Mouse (Mus musculus) liver, embryonic 12.5 days (tissue): Measurements from ENCODE around the gene Cdh22. TPM values are rescaled to one million over a fixed set of nuclear protein-coding genes. Genes with fewer than 3 reads are reported as not detected.
A peak's percentile ranks its signal among the peaks of the same experiment; 100 is the strongest.

Experiments
- ATAC-seq: fragments of 200-750 bp; cut with Nextera tagmentation; 2 replicates; pipeline ENCODE4 v1.8.0; 2017; ENCODE audit warnings: moderate number of reproducible peaks, mild to moderate bottlenecking, moderate library complexity
- H3K27ac ChIP-seq: fragments of 300-500 bp; sonication (generic); 2 replicates; pipeline ENCODE4 v1.5.1; 2016; ENCODE audit warnings: mild to moderate bottlenecking
- H3K27me3 ChIP-seq: fragments of 300-500 bp; sonication (generic); replicated peaks from 2 replicates; pipeline ENCODE4 v1.6.1; 2016; ENCODE audit warnings: mild to moderate bottlenecking, moderate library complexity
- H3K36me3 ChIP-seq: fragments of 300-500 bp; sonication (generic); 2 replicates; pipeline ENCODE4 v1.6.1; 2016; ENCODE audit warnings: mild to moderate bottlenecking, moderate library complexity
- H3K4me1 ChIP-seq: fragments of 300-500 bp; sonication (generic); 2 replicates; pipeline ENCODE4 v1.6.1; 2016
- H3K4me2 ChIP-seq: fragments of 300-500 bp; sonication (generic); 2 replicates; pipeline ENCODE4 v1.6.1; 2016; ENCODE audit warnings: mild to moderate bottlenecking, moderate library complexity
- H3K4me3 ChIP-seq: fragments of 300-500 bp; sonication (generic); 2 replicates; pipeline ENCODE4 v1.5.1; 2016; ENCODE audit warnings: mild to moderate bottlenecking, moderate library complexity
- H3K9ac ChIP-seq: fragments of 300-500 bp; sonication (generic); 2 replicates; pipeline ENCODE4 v1.6.1; 2016; ENCODE audit warnings: mild to moderate bottlenecking, moderate library complexity
- H3K9me3 ChIP-seq: fragments of 300-500 bp; sonication (generic); replicated peaks from 2 replicates; pipeline ENCODE4 v1.6.1; 2016; ENCODE audit warnings: mild to moderate bottlenecking, moderate library complexity
- WGBS: fragments of 180-500 bp; shearing (Covaris S2); methylation state at CpG from one replicate; pipeline ENCODE4 v1.1.7; 2016; ENCODE audit not compliant: insufficient replicate concordance; 5-methylcytosine and 5-hydroxymethylcytosine counted together
- polyA plus RNA-seq: library from polyadenylated mRNA; unstranded; fragments of >200 nt; fragmentation: Nextera tagmentation; extraction: Ambion mirVana; gene quantifications from 2 replicates; pipeline ENCODE4 v1.2.1, GENCODE M21; 2016

The Cdh22 gene
- polyA plus RNA-seq, 1 experiment from 2014 or later = 0.07 TPM

- no peaks in the 10 kb centered on the region for H3K4me1 ChIP-seq
- no peak overlapping the region for H3K4me3 ChIP-seq
- no peaks in the 10 kb centered on the region for H3K36me3 ChIP-seq
- H3K27ac ChIP-seq = no peak overlapping the region
- WGBS = 15% methylated on average over 17 of the region's 18 CpGs
- H3K27me3 ChIP-seq = peaks cover 64% of the 10 kb centered on the region
- no peaks in the 10 kb centered on the region for H3K9me3 ChIP-seq
- no peak for ATAC-seq
- no peak overlapping the region for H3K4me2 ChIP-seq
- H3K9ac ChIP-seq = no peak overlapping the region
Measured at GRCm38 (mm10) chr2:165166664-165167435, 67.8 kb downstream of the Cdh22 start.

DNA sequence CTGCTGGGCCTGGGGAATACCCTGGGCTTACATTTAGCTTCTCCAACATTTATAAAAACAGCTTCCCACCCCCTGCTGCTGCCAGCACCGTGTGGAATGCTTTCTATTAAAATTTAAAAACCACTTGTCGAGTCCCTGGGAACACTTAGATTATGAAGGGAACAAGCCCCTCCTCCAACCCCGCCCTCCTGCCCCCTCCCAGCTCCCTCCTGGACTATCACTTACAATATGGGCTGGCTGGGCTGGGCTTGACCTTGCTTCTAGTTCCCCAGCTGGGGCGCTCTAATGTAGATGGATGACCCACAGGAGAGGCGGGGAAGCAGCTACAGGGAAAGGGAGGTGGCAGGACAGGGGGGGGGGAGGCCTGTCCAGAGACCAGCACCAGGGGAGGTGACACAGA, 72.4 kb downstream of the Cdh22 start:
- Histone ChIP-seq H3K27me3 (peaks cover 57% of the 10 kb centered on the region), H3K36me3 (no peaks in the 10 kb centered on the region), H3K9me3 (no peaks in the 10 kb centered on the region), H3K9ac (no peak overlapping the region), H3K4me2 (no peak overlapping the region), H3K4me3 (no peak overlapping the region), H3K4me1 (no peaks in the 10 kb centered on the region), H3K27ac (no peak overlapping the region)
- no peak for ATAC-seq
- 8% methylated on average over 5 of the region's 5 CpGs for WGBS

GRCm38 (mm10) chr2:165160466-165160865, 74.2 kb downstream of the Cdh22 start:
- Histone ChIP-seq H3K27me3 (peaks cover 42% of the 10 kb centered on the region), H3K9me3 (no peaks in the 10 kb centered on the region), H3K36me3 (no peaks in the 10 kb centered on the region), H3K4me3 (no peak overlapping the region), H3K4me1 (no peaks in the 10 kb centered on the region), H3K9ac (no peak overlapping the region), H3K4me2 (no peak overlapping the region), H3K27ac (no peak overlapping the region)
- no peak for ATAC-seq
- 20% methylated on average over 5 of the region's 5 CpGs for WGBS

- Histone ChIP-seq H3K4me3 (no peak overlapping the region), H3K4me2 (no peak overlapping the region), H3K36me3 (no peaks in the 10 kb centered on the region), H3K4me1 (no peaks in the 10 kb centered on the region), H3K27me3 (peaks cover 35% of the 10 kb centered on the region), H3K9ac (no peak overlapping the region), H3K27ac (no peak overlapping the region), H3K9me3 (no peaks in the 10 kb centered on the region)
- ATAC-seq = no peak
- WGBS = 16% methylated on average over 15 of the region's 15 CpGs
Measured at GRCm38 (mm10) chr2:165159055-165159688, 75.5 kb downstream of the Cdh22 start.

DNA sequence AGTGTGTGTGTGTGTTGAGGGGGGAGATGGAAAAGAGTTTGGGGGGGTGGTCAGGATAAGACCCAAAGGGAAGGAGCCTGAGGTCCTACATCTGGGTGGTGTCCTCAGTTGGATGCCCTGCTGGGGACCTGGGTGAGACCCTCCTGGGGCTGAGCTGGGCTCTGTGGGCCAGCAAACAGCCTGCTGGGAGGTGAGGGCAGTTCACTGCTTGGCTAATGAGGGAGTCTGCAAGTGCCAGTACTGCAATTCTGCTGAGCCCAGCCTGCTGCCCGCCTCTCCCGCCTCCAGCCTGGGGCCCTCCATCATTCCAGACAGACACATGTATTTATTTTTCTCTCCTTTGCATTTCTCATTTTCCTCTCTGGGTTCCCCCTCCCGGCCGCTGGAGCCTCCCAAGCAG, 76.3 kb downstream of the Cdh22 start:
- no peak for ATAC-seq
- 47% methylated on average over 4 of the region's 4 CpGs for WGBS
- H3K4me3 ChIP-seq = no peak overlapping the region

DNA sequence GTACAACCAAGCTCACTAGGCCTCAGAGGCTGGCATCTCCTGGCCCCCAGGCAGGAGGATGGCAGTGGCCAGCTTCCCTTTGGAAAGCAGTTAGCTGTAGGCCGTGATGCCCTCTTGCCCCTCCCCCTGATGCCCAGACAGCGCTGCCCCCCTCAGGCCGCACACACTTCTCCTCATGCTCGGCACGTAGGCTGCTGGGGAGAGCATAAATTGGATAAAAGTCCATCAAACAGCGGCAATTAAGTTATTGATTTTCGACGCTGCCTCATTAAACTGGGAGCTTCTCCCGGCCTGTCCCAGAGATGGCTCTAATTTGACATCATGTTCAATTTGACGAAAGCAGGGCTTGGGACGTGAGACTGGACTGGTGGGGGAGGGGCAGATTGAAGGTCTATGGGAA, 76.8 kb downstream of the Cdh22 start:
- WGBS = 63% methylated on average over 11 of the region's 11 CpGs
- ATAC-seq = no peak
- H3K4me2 ChIP-seq = no peak overlapping the region
- H3K36me3 ChIP-seq = no peaks in the 10 kb centered on the region
- H3K9ac ChIP-seq = no peak overlapping the region
- H3K4me3 ChIP-seq = no peak overlapping the region
- no peaks in the 10 kb centered on the region for H3K9me3 ChIP-seq
- H3K27ac ChIP-seq = no peak overlapping the region
- H3K4me1 ChIP-seq = no peaks in the 10 kb centered on the region
- H3K27me3 ChIP-seq = peaks cover 34% of the 10 kb centered on the region

More for the DNA sequence above, 76.3 kb downstream of the Cdh22 start:
- no peak overlapping the region for H3K4me2 ChIP-seq
- H3K9me3 ChIP-seq = no peaks in the 10 kb centered on the region
- H3K36me3 ChIP-seq = no peaks in the 10 kb centered on the region
- peaks cover 34% of the 10 kb centered on the region for H3K27me3 ChIP-seq
- no peaks in the 10 kb centered on the region for H3K4me1 ChIP-seq
- H3K27ac ChIP-seq = no peak overlapping the region
- no peak overlapping the region for H3K9ac ChIP-seq

DNA sequence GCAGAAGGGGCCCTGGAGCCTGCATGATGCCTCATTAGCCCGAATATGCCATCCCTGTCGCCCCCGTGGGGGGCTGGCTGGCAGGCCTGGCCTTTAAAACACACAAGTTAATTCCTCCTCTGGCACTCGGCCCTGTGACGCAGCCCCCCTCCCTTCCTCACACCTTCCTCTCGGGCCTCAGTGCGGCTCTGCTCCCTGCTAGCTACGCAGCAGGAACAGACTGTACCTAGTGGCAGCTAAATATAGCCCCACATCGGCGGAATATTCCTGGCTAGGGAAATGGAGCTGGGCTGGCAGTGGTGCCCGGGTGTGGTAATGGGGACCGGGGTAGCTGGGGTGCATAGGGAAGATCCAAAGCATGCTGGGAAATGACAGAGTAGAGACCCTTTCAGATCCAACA, 81.6 kb downstream of the Cdh22 start:
- WGBS = 16% methylated on average over 12 of the region's 12 CpGs
- Histone ChIP-seq H3K4me3 (no peak overlapping the region), H3K9ac (no peak overlapping the region), H3K27ac (no peak overlapping the region), H3K4me2 (no peak overlapping the region), H3K27me3 (peaks cover 33% of the 10 kb centered on the region), H3K4me1 (no peaks in the 10 kb centered on the region), H3K9me3 (no peaks in the 10 kb centered on the region), H3K36me3 (no peaks in the 10 kb centered on the region)
- no peak for ATAC-seq

DNA sequence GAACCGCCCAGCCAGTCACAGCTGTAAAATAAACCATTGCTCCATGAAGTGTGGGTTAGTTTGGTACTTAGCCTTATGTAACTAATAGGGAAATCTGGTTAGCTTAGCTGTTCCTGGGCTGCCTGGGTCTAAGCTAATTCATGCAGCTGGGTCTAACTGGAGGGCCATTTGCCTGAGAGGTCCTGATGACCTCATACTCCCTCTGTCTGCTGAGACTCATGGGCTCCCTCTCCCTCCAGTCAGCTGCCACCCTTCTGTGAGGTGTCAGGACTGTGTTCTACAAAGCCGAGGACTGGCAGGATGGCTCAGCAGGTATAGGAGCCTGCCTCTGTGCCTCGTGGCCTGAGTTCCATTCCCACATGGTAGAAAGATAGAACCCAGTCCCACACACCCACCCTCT, 84.9 kb downstream of the Cdh22 start:
- no peak for ATAC-seq
- H3K27ac ChIP-seq = no peak overlapping the region
- no peak overlapping the region for H3K4me3 ChIP-seq
- H3K27me3 ChIP-seq = peaks cover 27% of the 10 kb centered on the region
- no peaks in the 10 kb centered on the region for H3K9me3 ChIP-seq
- no peak overlapping the region for H3K9ac ChIP-seq
- H3K4me1 ChIP-seq = no peaks in the 10 kb centered on the region
- H3K4me2 ChIP-seq = no peak overlapping the region
- H3K36me3 ChIP-seq = no peaks in the 10 kb centered on the region
- WGBS = 56% methylated on average over 3 of the region's 3 CpGs

DNA sequence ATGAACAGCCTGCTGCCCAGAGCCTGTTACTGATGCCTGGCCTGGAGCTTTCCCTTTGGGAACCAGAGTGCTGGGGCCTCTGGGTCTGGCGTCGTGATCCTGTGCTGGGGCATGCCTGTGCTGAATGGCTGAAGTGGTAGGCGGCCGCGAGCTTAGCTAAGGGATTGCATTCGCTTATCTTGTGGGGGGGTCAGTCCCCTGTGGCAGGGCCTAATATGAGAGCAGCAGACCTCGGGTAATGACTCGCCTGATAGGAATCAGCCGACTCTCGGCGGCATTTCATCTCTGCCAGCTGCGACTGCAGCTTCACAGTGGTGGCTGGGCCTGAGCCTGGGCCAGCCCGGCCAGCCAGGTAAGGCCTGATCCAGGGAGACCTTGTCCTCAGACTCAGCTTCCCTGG, 88.8 kb downstream of the Cdh22 start:
- no peak overlapping the region for H3K4me2 ChIP-seq
- no peak overlapping the region for H3K4me3 ChIP-seq
- H3K27me3 ChIP-seq = peaks cover 26% of the 10 kb centered on the region
- no peak overlapping the region for H3K27ac ChIP-seq
- no peaks in the 10 kb centered on the region for H3K36me3 ChIP-seq
- no peaks in the 10 kb centered on the region for H3K9me3 ChIP-seq
- no peak overlapping the region for H3K9ac ChIP-seq
- ATAC-seq = no peak
- 61% methylated on average over 13 of the region's 13 CpGs for WGBS
- peaks cover 12% of the 10 kb centered on the region; the same call in 1 of the 2 replicates for H3K4me1 ChIP-seq

DNA sequence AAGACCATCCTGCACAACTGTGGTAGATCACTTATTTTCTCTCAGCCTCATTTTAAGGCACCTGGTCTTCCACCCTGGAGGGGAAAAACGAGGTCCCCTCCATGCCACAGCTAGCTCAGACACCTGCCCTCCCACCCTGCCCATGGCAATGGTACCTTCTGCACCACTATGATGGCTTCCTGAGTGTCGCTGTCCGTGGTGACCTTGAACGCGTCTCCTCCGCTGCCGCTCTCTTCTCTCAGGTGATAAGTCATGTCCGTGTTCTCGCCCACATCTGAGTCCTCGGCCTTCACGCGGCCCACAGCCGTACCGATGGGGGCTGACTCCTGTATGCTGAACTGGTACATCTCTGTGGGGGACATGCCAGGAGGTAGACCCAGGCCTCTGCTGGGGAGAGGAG, 91.2 kb downstream of the Cdh22 start:
- no peak overlapping the region for H3K4me2 ChIP-seq
- H3K9me3 ChIP-seq = no peaks in the 10 kb centered on the region
- peaks cover 12% of the 10 kb centered on the region for H3K4me1 ChIP-seq
- no peak overlapping the region for H3K27ac ChIP-seq
- no peak overlapping the region for H3K4me3 ChIP-seq
- no peaks in the 10 kb centered on the region for H3K36me3 ChIP-seq
- WGBS = 59% methylated on average over 14 of the region's 14 CpGs
- no peak overlapping the region for H3K9ac ChIP-seq
- peaks cover 37% of the 10 kb centered on the region for H3K27me3 ChIP-seq
- ATAC-seq = no peak

DNA sequence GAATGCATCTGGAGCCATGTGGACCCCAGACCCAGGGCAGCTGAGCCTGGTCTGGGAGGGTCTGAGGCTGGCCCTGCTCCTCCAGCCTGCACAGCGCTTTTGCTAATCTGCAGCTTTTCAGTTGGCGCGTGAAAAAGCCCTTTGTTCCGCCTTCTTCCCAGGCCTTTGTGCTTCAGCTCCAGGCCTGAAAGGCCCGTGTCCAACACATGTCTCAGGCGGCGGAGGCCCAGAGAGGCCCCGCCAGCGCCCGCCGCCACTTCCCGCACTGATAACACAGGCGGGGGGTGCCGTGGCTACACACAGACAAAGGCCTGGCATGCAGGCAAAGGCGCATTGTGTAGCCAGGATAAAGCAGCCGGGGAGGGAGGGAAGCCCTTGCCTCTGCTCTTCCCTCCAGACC, 98.6 kb downstream of the Cdh22 start:
- H3K27ac ChIP-seq = no peak overlapping the region

DNA sequence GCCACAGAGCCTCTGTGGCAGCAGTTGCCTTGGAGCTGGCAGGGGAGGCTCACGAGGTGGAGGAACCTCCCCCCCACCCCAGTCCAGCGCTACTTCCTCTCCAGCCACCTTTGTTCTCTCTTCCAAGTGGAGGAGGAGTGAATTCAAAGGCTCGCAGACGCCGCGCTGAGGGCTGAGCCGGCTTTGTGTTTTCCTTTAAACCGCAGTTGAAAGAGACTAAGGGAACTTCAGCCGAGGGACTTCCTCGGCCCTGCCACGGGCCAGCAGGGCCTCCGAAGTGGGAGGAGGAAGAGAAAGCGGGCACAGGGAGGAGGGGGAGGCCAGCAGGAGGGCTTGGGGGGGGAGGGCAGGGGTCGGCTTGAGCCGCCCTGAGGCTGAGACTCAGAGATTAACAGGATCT, 101.1 kb downstream of the Cdh22 start:
- Histone ChIP-seq H3K4me3 (no peak overlapping the region), H3K27ac (no peak overlapping the region), H3K4me1 (peaks cover 26% of the 10 kb centered on the region), H3K27me3 (peaks cover 56% of the 10 kb centered on the region), H3K36me3 (no peaks in the 10 kb centered on the region), H3K4me2 (no peak overlapping the region), H3K9me3 (no peaks in the 10 kb centered on the region), H3K9ac (no peak overlapping the region)
- 3% methylated on average over 15 of the region's 15 CpGs for WGBS
- no peak for ATAC-seq

More for the DNA sequence above, 98.6 kb downstream of the Cdh22 start:
- 0 out of 2 replicates have a peak overlapping the region, but pooled peaks have one; percentile 0 for H3K4me2 ChIP-seq
- H3K4me3 ChIP-seq = no peak overlapping the region
- H3K36me3 ChIP-seq = no peaks in the 10 kb centered on the region
- peaks cover 28% of the 10 kb centered on the region for H3K4me1 ChIP-seq
- H3K9ac ChIP-seq = no peak overlapping the region
- no peaks in the 10 kb centered on the region for H3K9me3 ChIP-seq
- no peak for ATAC-seq
- 9% methylated on average over 16 of the region's 16 CpGs for WGBS
- H3K27me3 ChIP-seq = peaks cover 56% of the 10 kb centered on the region
